Mouse (Mus musculus): Measurements from ENCODE around the gene Gimd1.

Gene Gimd1

GRCm38 (mm10) chr3:132629601-132630239, at the start of gene Gimd1:
Gene Gimd1, plus strand, starts transcription at chr3:132629820.
- no peak for DNase-seq (ENCODE audit: inconsistent ontology term)

GRCm38 (mm10) chr3:132581198-132581597, 48.4 kb upstream of the Gimd1 start:
- DNase-seq (ENCODE audit: inconsistent ontology term): no peak

GRCm38 (mm10) chr3:132582339-132582738, 47.3 kb upstream of the Gimd1 start:
- DNase-seq (ENCODE audit: inconsistent ontology term): peak; percentile 53

- DNase-seq (ENCODE audit: inconsistent ontology term): no peak
These were observed 44.3 kb upstream of the Gimd1 start for GRCm38 (mm10) chr3:132585122-132585972.

GRCm38 (mm10) chr3:132588146-132588545, 41.5 kb upstream of the Gimd1 start:
- no peak for DNase-seq (ENCODE audit: inconsistent ontology term)

GRCm38 (mm10) chr3:132590010-132590409, 39.6 kb upstream of the Gimd1 start:
- DNase-seq (ENCODE audit: inconsistent ontology term): no peak

GRCm38 (mm10) chr3:132590604-132591003, 39.0 kb upstream of the Gimd1 start:
- DNase-seq (ENCODE audit: inconsistent ontology term): no peak

GRCm38 (mm10) chr3:132628741-132629140, 879 bp upstream of the Gimd1 start:
- peak; percentile 58 for DNase-seq (ENCODE audit: inconsistent ontology term)

GRCm38 (mm10) chr3:132633261-132633660, 3.6 kb downstream of the Gimd1 start:
- no peak for DNase-seq (ENCODE audit: inconsistent ontology term)

GRCm38 (mm10) chr3:132637080-132637479, 7.5 kb downstream of the Gimd1 start:
- DNase-seq (ENCODE audit: inconsistent ontology term): no peak

- DNase-seq (ENCODE audit: inconsistent ontology term): no peak
These were observed 14.5 kb downstream of the Gimd1 start for GRCm38 (mm10) chr3:132644071-132644470.

GRCm38 (mm10) chr3:132646814-132647213, 17.2 kb downstream of the Gimd1 start:
- no peak for DNase-seq (ENCODE audit: inconsistent ontology term)

GRCm38 (mm10) chr3:132649368-132649767, 19.7 kb downstream of the Gimd1 start:
- DNase-seq (ENCODE audit: inconsistent ontology term): no peak

GRCm38 (mm10) chr3:132650191-132650590, 20.6 kb downstream of the Gimd1 start:
- DNase-seq (ENCODE audit: inconsistent ontology term): no peak

- DNase-seq (ENCODE audit: inconsistent ontology term): no peak
These were observed 22.2 kb downstream of the Gimd1 start for GRCm38 (mm10) chr3:132651776-132652175.

GRCm38 (mm10) chr3:132653959-132654358, 24.3 kb downstream of the Gimd1 start:
- DNase-seq (ENCODE audit: inconsistent ontology term): no peak

GRCm38 (mm10) chr3:132655955-132656354, 26.3 kb downstream of the Gimd1 start:
- DNase-seq (ENCODE audit: inconsistent ontology term): no peak

- DNase-seq (ENCODE audit: inconsistent ontology term): no peak
These were observed 47.9 kb downstream of the Gimd1 start for GRCm38 (mm10) chr3:132677494-132677893.

- DNase-seq (ENCODE audit: inconsistent ontology term): peak; percentile 97
These were observed 54.0 kb downstream of the Gimd1 start, which contains the start of gene Tbck for GRCm38 (mm10) chr3:132683447-132684230. Gene Tbck, plus strand, starts transcription at chr3:132684144.

- peak; percentile 8 for DNase-seq (ENCODE audit: inconsistent ontology term)
These were observed 54.8 kb downstream of the Gimd1 start, which contains the start of gene Aimp1 for GRCm38 (mm10) chr3:132684231-132684928. Gene Aimp1, minus strand, starts transcription at chr3:132684370.

All from Muller cell, postnatal 12 days (primary cell).